Comparison of ENCODE assay signal across 8 mouse cellular contexts in the genomic region with DNA sequence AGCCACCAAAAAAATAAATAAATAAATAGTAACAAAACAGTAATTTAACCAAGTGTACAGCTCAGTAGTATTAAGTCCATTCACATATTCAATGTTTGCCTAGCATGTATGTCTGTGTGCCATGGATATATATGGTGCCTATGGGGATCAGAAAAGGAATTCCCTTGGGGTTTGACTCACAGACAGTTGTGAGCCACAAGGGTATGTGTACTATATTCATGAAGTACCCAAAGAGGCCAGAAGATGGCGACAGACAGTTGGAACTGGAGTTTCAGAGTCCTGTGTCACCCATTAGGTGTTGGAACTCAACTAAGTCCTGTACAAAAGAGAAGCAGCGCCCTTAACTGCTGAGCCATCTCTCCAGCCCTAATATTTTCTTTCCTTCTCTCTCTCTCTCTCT. TPM values are rescaled to one million over a fixed set of nuclear protein-coding genes. Genes with fewer than 3 reads are reported as not detected.
DNase-seq lines count a peak whose midpoint lies in the region; ATAC-seq and TF ChIP-seq lines count a peak whose summit lies in the region.

No protein-coding gene starts in this region.

- H3K27ac ChIP-seq in kidney, embryonic 16.5 days (ENCODE audit: low read length), result no peak overlapping the region
- H3K27ac ChIP-seq in liver, embryonic 15.5 days (replicated peaks), result no peak overlapping the region
- no peak overlapping the region for H3K27ac ChIP-seq in neural tube, embryonic 14.5 days (ENCODE audit: low read depth, low read length)

- H3K36me3 ChIP-seq in kidney, embryonic 16.5 days (ENCODE audit: insufficient read depth, low read length), result peaks cover 26% of the 10 kb centered on the region
- H3K36me3 ChIP-seq in liver, embryonic 15.5 days (replicated peaks), result peaks cover 36% of the 10 kb centered on the region
- peaks cover 9% of the 10 kb centered on the region for H3K36me3 ChIP-seq in neural tube, embryonic 14.5 days (ENCODE audit: control insufficient read depth, insufficient read depth, low read length)

- ATAC-seq in Patski, result peak; percentile 84
- peak; percentile 46; the same call in 1 of the 2 replicates for ATAC-seq in kidney, embryonic 16.5 days (ENCODE audit: low FRiP score, low TSS enrichment)
- peak; percentile 60; the same call in 1 of the 2 replicates for ATAC-seq in liver, embryonic 15.5 days (ENCODE audit: insufficient read depth)
- ATAC-seq in neural tube, embryonic 14.5 days (ENCODE audit: low read depth), result peak; percentile 61; the same call in 1 of the 2 replicates

- H3K9ac ChIP-seq in kidney, embryonic 16.5 days (replicated peaks; ENCODE audit: low read length), result no peak overlapping the region
- H3K9ac ChIP-seq in liver, embryonic 15.5 days, result no peak overlapping the region
- H3K9ac ChIP-seq in neural tube, embryonic 14.5 days (replicated peaks; ENCODE audit: low read depth, low read length), result no peak overlapping the region

- in situ Hi-C loops in Patski (cut with MboI; ENCODE audit: low pct_unique_long_range_greater_than_20kb), result no loop called here

- H3K4me2 ChIP-seq in kidney, embryonic 16.5 days (replicated peaks; ENCODE audit: low read depth, low read length), result no peak overlapping the region
- H3K4me2 ChIP-seq in liver, embryonic 15.5 days, result no peak overlapping the region
- H3K4me2 ChIP-seq in neural tube, embryonic 14.5 days (ENCODE audit: low read depth, low read length), result no peak overlapping the region

- no peaks in the 10 kb centered on the region for H3K27me3 ChIP-seq in Patski
- H3K27me3 ChIP-seq in kidney, embryonic 16.5 days (ENCODE audit: insufficient read depth, low read length), result no peaks in the 10 kb centered on the region
- no peaks in the 10 kb centered on the region for H3K27me3 ChIP-seq in liver, embryonic 15.5 days
- H3K27me3 ChIP-seq in neural tube, embryonic 14.5 days (ENCODE audit: control insufficient read depth, insufficient read depth, low read length), result no peaks in the 10 kb centered on the region

- no peaks in the 10 kb centered on the region for H3K4me1 ChIP-seq in kidney, embryonic 16.5 days (ENCODE audit: insufficient read depth, low read length)
- H3K4me1 ChIP-seq in liver, embryonic 15.5 days (replicated peaks), result peaks cover under 1% of the 10 kb centered on the region; the same call in 1 of the 2 replicates
- H3K4me1 ChIP-seq in neural tube, embryonic 14.5 days (ENCODE audit: control insufficient read depth, insufficient read depth, low read length), result no peaks in the 10 kb centered on the region

- WGBS in kidney, embryonic 16.5 days, result 46% methylated on average over 2 of the region's 2 CpGs
- 30% methylated on average over 2 of the region's 2 CpGs for WGBS in liver, embryonic 15.5 days (ENCODE audit: insufficient replicate concordance)
- 35% methylated on average over 2 of the region's 2 CpGs for WGBS in neural tube, embryonic 14.5 days

- H3K9me3 ChIP-seq in kidney, embryonic 16.5 days (ENCODE audit: low read length), result no peaks in the 10 kb centered on the region
- H3K9me3 ChIP-seq in liver, embryonic 15.5 days (replicated peaks), result no peaks in the 10 kb centered on the region
- no peaks in the 10 kb centered on the region for H3K9me3 ChIP-seq in neural tube, embryonic 14.5 days (ENCODE audit: control insufficient read depth, low read length)

- H3K4me3 ChIP-seq in kidney, embryonic 16.5 days (ENCODE audit: low read length), result no peak overlapping the region
- no peak overlapping the region for H3K4me3 ChIP-seq in liver, embryonic 15.5 days (replicated peaks)
- no peak overlapping the region for H3K4me3 ChIP-seq in neural tube, embryonic 14.5 days (ENCODE audit: low read depth, low read length)

- POLR2A ChIA-PET in Patski (lab: Charles Lee), result interaction anchor here (0.7 kb wide), 3 partner anchors 22 to 174 kb away, joined by 3 to 4 read pairs (median 4); a partner anchor contains a TSS

- no peak for TF ChIP-seq CTCF in Patski (IDR thresholded peaks at IDR 0.05)

- CTCF ChIA-PET in Patski (lab: Charles Lee), result interaction anchor here (0.8 to 1.0 kb wide), 4 partner anchors 9 to 102 kb away, joined by 3 to 8 read pairs (median 3); a partner anchor contains a TSS

- DNase-seq in CD4-positive helper T cell, adult 2 months (ENCODE audit: low read depth, low spot score), result peak; percentile 83
- peak; percentile 83 for DNase-seq in Patski (ENCODE audit: low read depth, low spot score)
- DNase-seq in cerebellum, postnatal 25 days, result peak; percentile 29 to 68
- DNase-seq in heart, adult 9 months (ENCODE audit: low spot score in 2 of 2), result peak; percentile 73 to 86
- DNase-seq in yolk sac, embryonic 10.5 days (ENCODE audit: low spot score), result peak; percentile 50

RNA-seq across cellular contexts. Expression of a gene that starts 6.1 kb away (rescaled TPM):
- polyA plus RNA-seq in Patski (2021), result 48.9 TPM
- 56.3 and 57.0 TPM in 2 replicates for polyA plus RNA-seq in kidney, embryonic 16.5 days (2015; fragmentation: Nextera tagmentation; extraction: Ambion mirVana)
- 22.7 and 23.9 TPM in 2 replicates for polyA plus RNA-seq in liver, embryonic 15.5 days (2015; fragmentation: Nextera tagmentation; extraction: Ambion mirVana)
- polyA plus RNA-seq in neural tube, embryonic 14.5 days (2014; fragmentation: Nextera tagmentation; extraction: Ambion mirVana), result 29.6 and 38.5 TPM in 2 replicates

RNA-seq across cellular contexts. Expression of a gene that starts 9.5 kb away (rescaled TPM):
- polyA plus RNA-seq in Patski (2021), result 354 TPM
- 355 and 371 TPM in 2 replicates for polyA plus RNA-seq in kidney, embryonic 16.5 days (2015; fragmentation: Nextera tagmentation; extraction: Ambion mirVana)
- polyA plus RNA-seq in liver, embryonic 15.5 days (2015; fragmentation: Nextera tagmentation; extraction: Ambion mirVana), result 141 and 166 TPM in 2 replicates
- polyA plus RNA-seq in neural tube, embryonic 14.5 days (2014; fragmentation: Nextera tagmentation; extraction: Ambion mirVana), result 272 and 277 TPM in 2 replicates

RNA-seq across cellular contexts. Expression of a gene that starts 20.3 kb away (rescaled TPM):
- 6.8 TPM for polyA plus RNA-seq in Patski (2021)
- 5.8 and 6.0 TPM in 2 replicates for polyA plus RNA-seq in kidney, embryonic 16.5 days (2015; fragmentation: Nextera tagmentation; extraction: Ambion mirVana)
- 1.2 and 1.4 TPM in 2 replicates for polyA plus RNA-seq in liver, embryonic 15.5 days (2015; fragmentation: Nextera tagmentation; extraction: Ambion mirVana)
- polyA plus RNA-seq in neural tube, embryonic 14.5 days (2014; fragmentation: Nextera tagmentation; extraction: Ambion mirVana), result 3.3 and 4.6 TPM in 2 replicates

RNA-seq across cellular contexts. Expression of a gene that starts 30.0 kb away (rescaled TPM):
- 0.67 TPM for polyA plus RNA-seq in Patski (2021)
- polyA plus RNA-seq in kidney, embryonic 16.5 days (2015; fragmentation: Nextera tagmentation; extraction: Ambion mirVana), result 38.8 and 45.7 TPM in 2 replicates
- polyA plus RNA-seq in liver, embryonic 15.5 days (2015; fragmentation: Nextera tagmentation; extraction: Ambion mirVana), result 6.6 and 7.0 TPM in 2 replicates
- polyA plus RNA-seq in neural tube, embryonic 14.5 days (2014; fragmentation: Nextera tagmentation; extraction: Ambion mirVana), result 12.3 and 25.0 TPM in 2 replicates

RNA-seq across cellular contexts. Expression of a gene that starts 32.0 kb away (rescaled TPM):
- 297 TPM for polyA plus RNA-seq in Patski (2021)
- 41.3 and 44.1 TPM in 2 replicates for polyA plus RNA-seq in kidney, embryonic 16.5 days (2015; fragmentation: Nextera tagmentation; extraction: Ambion mirVana)
- polyA plus RNA-seq in liver, embryonic 15.5 days (2015; fragmentation: Nextera tagmentation; extraction: Ambion mirVana), result 11.8 and 13.3 TPM in 2 replicates
- 27.3 and 35.4 TPM in 2 replicates for polyA plus RNA-seq in neural tube, embryonic 14.5 days (2014; fragmentation: Nextera tagmentation; extraction: Ambion mirVana)
